Mouse (Mus musculus) heart, embryonic 12.5 days (tissue): ENCODE results near the gene Mavs. TPM values are rescaled to one million over a fixed set of nuclear protein-coding genes. Genes with fewer than 3 reads are reported as not detected.

Experiments
- ATAC-seq: fragments of 200-750 bp; cut with Nextera tagmentation; 2 replicates; pipeline ENCODE4 v1.8.0; 2017; ENCODE audit warnings: moderate TSS enrichment, moderate library complexity; ENCODE audit not compliant: insufficient number of reproducible peaks, low FRiP score
- H3K27ac ChIP-seq: fragments of 300-500 bp; sonication (generic); 2 replicates; pipeline ENCODE4 v1.5.1; 2016; ENCODE audit warnings: mild to moderate bottlenecking, moderate library complexity; ENCODE audit not compliant: poor library complexity, severe bottlenecking
- H3K27me3 ChIP-seq: fragments of 300-500 bp; sonication (generic); replicated peaks from 2 replicates; pipeline ENCODE4 v1.6.1; 2016; ENCODE audit warnings: mild to moderate bottlenecking, moderate library complexity
- H3K36me3 ChIP-seq: fragments of 300-500 bp; sonication (generic); 2 replicates; pipeline ENCODE4 v1.6.1; 2016; ENCODE audit warnings: mild to moderate bottlenecking, moderate library complexity
- H3K4me1 ChIP-seq: fragments of 300-500 bp; sonication (generic); replicated peaks from 2 replicates; pipeline ENCODE4 v1.6.1; 2016; ENCODE audit warnings: mild to moderate bottlenecking
- H3K4me2 ChIP-seq: fragments of 300-500 bp; sonication (generic); 2 replicates; pipeline ENCODE4 v1.6.1; 2016; ENCODE audit warnings: mild to moderate bottlenecking, moderate library complexity
- H3K4me3 ChIP-seq: fragments of 300-500 bp; sonication (generic); 2 replicates; pipeline ENCODE4 v1.5.1; 2016; ENCODE audit warnings: mild to moderate bottlenecking
- H3K9ac ChIP-seq: fragments of 300-500 bp; sonication (generic); 2 replicates; pipeline ENCODE4 v1.6.1; 2016; ENCODE audit warnings: mild to moderate bottlenecking, moderate library complexity
- H3K9me3 ChIP-seq: fragments of 300-500 bp; sonication (generic); replicated peaks from 2 replicates; pipeline ENCODE4 v1.6.1; 2016; ENCODE audit warnings: mild to moderate bottlenecking, moderate library complexity
- WGBS: fragments of 180-500 bp; shearing (Covaris S2); methylation state at CpG from one replicate; pipeline ENCODE4 v1.1.7; 2016; 5-methylcytosine and 5-hydroxymethylcytosine counted together
- microRNA-seq: library from miRNA; unstranded; fragments of <30 nt; microRNA quantifications from one replicate; pipeline ENCODE4, GENCODE M21; 2017
- polyA plus RNA-seq: library from polyadenylated mRNA; unstranded; fragments of >200 nt; fragmentation: Nextera tagmentation; extraction: Ambion mirVana; gene quantifications from 2 replicates; pipeline ENCODE4 v1.2.1, GENCODE M21; 2016

Mavs gene
- polyA plus RNA-seq, 1 experiment from 2014 or later: 20.6 TPM

- 80% methylated on average over 6 of the region's 6 CpGs for WGBS
- peaks cover 34% of the 10 kb centered on the region for H3K4me1 ChIP-seq
- H3K9ac ChIP-seq: no peak overlapping the region
Measured at GRCm38 (mm10) chr2:131264027-131264426, 30.2 kb downstream of the Mavs start.

GRCm38 (mm10) chr2:131265056-131265455 is 31.2 kb downstream of the Mavs start:
- Histone ChIP-seq H3K27ac (no peak overlapping the region), H3K36me3 (0 out of 2 replicates have a peak, but pooled peaks cover under 1% of the 10 kb centered on the region), H3K27me3 (no peaks in the 10 kb centered on the region), H3K9me3 (no peaks in the 10 kb centered on the region), H3K9ac (no peak overlapping the region), H3K4me1 (peaks cover 32% of the 10 kb centered on the region), H3K4me3 (no peak overlapping the region), H3K4me2 (no peak overlapping the region; the same call in 1 of the 2 replicates)
- WGBS: 79% methylated on average over 2 of the region's 2 CpGs
- no peak for ATAC-seq

More at GRCm38 (mm10) chr2:131264027-131264426, 30.2 kb downstream of the Mavs start:
- Histone ChIP-seq H3K36me3 (no peaks in the 10 kb centered on the region), H3K27ac (no peak overlapping the region), H3K4me3 (no peak overlapping the region; the same call in 1 of the 2 replicates), H3K9me3 (no peaks in the 10 kb centered on the region), H3K27me3 (no peaks in the 10 kb centered on the region), H3K4me2 (peak overlapping the region; percentile 77)
- ATAC-seq: no peak

DNA sequence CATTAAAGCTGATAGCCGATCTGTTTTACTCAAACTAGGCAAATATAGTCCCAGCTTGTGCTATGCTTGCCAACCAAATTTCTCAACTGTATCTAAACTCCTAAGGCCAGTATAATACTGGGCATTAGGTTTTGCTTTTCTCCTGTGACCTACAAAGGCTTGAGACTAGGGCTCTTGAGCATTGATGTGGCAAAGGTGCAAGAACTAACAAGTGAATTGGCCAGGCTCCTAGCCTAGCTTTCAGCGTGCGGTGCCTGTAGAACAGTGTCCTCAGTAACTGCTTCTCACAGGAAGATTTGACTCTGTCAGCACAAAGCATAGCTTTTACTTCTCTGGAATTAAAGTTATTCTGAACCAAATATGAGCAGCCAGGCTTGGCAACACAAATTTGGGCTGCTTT is 41.6 kb downstream of the Mavs start:
- WGBS: 95% methylated on average over 3 of the region's 3 CpGs
- Histone ChIP-seq H3K9ac (no peak overlapping the region), H3K27me3 (no peaks in the 10 kb centered on the region), H3K4me1 (no peaks in the 10 kb centered on the region), H3K9me3 (no peaks in the 10 kb centered on the region), H3K4me2 (no peak overlapping the region), H3K36me3 (peaks cover 55% of the 10 kb centered on the region), H3K4me3 (no peak overlapping the region), H3K27ac (no peak overlapping the region)
- no peak for ATAC-seq

- no peaks in the 10 kb centered on the region for H3K9me3 ChIP-seq
- 92% methylated on average over 5 of the region's 5 CpGs for WGBS
- no peak overlapping the region for H3K9ac ChIP-seq
- no peaks in the 10 kb centered on the region for H3K27me3 ChIP-seq
- ATAC-seq: no peak
- H3K27ac ChIP-seq: no peak overlapping the region
- H3K4me3 ChIP-seq: no peak overlapping the region
- H3K4me1 ChIP-seq: no peaks in the 10 kb centered on the region
- no peak overlapping the region for H3K4me2 ChIP-seq
- H3K36me3 ChIP-seq: peaks cover 66% of the 10 kb centered on the region
Measured at GRCm38 (mm10) chr2:131276722-131277121, 42.9 kb downstream of the Mavs start.

GRCm38 (mm10) chr2:131281596-131281995 is 47.7 kb downstream of the Mavs start:
- H3K27me3 ChIP-seq: no peaks in the 10 kb centered on the region
- ATAC-seq: no peak
- WGBS: 88% methylated on average over 1 of the region's 1 CpGs
- H3K4me1 ChIP-seq: no peaks in the 10 kb centered on the region
- H3K9ac ChIP-seq: no peak overlapping the region
- no peak overlapping the region for H3K27ac ChIP-seq
- H3K9me3 ChIP-seq: no peaks in the 10 kb centered on the region
- H3K4me3 ChIP-seq: no peak overlapping the region
- H3K36me3 ChIP-seq: peaks cover 65% of the 10 kb centered on the region
- H3K4me2 ChIP-seq: no peak overlapping the region

DNA sequence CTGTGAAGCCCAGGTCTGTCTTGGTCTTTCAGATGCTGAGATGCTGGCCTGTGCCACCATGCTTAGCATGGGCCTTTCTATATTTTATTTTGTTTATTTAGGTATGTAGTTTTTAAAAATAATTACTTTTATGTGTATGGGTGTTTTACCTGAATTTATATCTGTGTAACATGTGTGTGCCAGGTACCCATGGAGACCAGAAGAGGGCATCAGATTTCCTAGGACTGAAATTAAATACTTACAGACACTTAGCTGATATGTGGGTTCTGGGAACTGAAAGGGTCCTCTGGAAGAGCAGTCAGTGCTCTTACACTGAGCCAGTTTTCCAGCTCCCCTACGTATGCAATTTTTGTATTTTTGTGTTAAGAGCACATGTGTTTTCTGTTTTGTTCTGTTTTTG is 52.4 kb downstream of the Mavs start:
- Histone ChIP-seq H3K9ac (no peak overlapping the region), H3K36me3 (peaks cover 57% of the 10 kb centered on the region), H3K27me3 (no peaks in the 10 kb centered on the region), H3K4me2 (no peak overlapping the region), H3K9me3 (no peaks in the 10 kb centered on the region), H3K4me1 (no peaks in the 10 kb centered on the region), H3K27ac (no peak overlapping the region), H3K4me3 (no peak overlapping the region)
- 93% methylated on average over 1 of the region's 1 CpGs for WGBS
- ATAC-seq: no peak

- no peaks in the 10 kb centered on the region for H3K9me3 ChIP-seq
- H3K4me2 ChIP-seq: no peak overlapping the region
- H3K4me3 ChIP-seq: no peak overlapping the region
- no peak overlapping the region for H3K27ac ChIP-seq
- H3K4me1 ChIP-seq: no peaks in the 10 kb centered on the region
- ATAC-seq: no peak
- no peaks in the 10 kb centered on the region for H3K27me3 ChIP-seq
- H3K9ac ChIP-seq: no peak overlapping the region
- peaks cover 68% of the 10 kb centered on the region for H3K36me3 ChIP-seq
Measured at GRCm38 (mm10) chr2:131290669-131291068, 56.8 kb downstream of the Mavs start.

GRCm38 (mm10) chr2:131296746-131297261 is 62.9 kb downstream of the Mavs start:
- Histone ChIP-seq H3K36me3 (peaks cover 63% of the 10 kb centered on the region), H3K4me2 (no peak overlapping the region), H3K27ac (no peak overlapping the region), H3K9me3 (no peaks in the 10 kb centered on the region), H3K4me3 (no peak overlapping the region), H3K9ac (no peak overlapping the region), H3K4me1 (no peaks in the 10 kb centered on the region), H3K27me3 (0 out of 2 replicates have a peak, but pooled peaks cover 2% of the 10 kb centered on the region)
- no peak for ATAC-seq
- WGBS: 91% methylated on average over 2 of the region's 2 CpGs

Small RNAs within 50 kb of the gene (microRNA-seq; reads per million reads assigned to microRNA genes)
- 72.4 reads per million, percentile 49 among the genes with 10 or more reads in this experiment for gene Mir103-2

Other genes starting within 250 kb of the Mavs start
- 3.3 and 3.8 TPM in 2 replicates for gene Gfra4, start 191.0 kb upstream of the Mavs start, polyA plus RNA-seq
- gene Adam33, start 170.2 kb upstream of the Mavs start, polyA plus RNA-seq: 9.8 and 12.0 TPM in 2 replicates
- 0.08 and 0.14 TPM in 2 replicates for gene Siglec1, start 147.3 kb upstream of the Mavs start, polyA plus RNA-seq
- gene Hspa12b, start 106.8 kb upstream of the Mavs start, polyA plus RNA-seq: 8.7 and 8.9 TPM in 2 replicates
- not detected in 2 replicates for gene Gm11037, start 100.6 kb upstream of the Mavs start, polyA plus RNA-seq
- 69.2 and 69.6 TPM in 2 replicates for gene 1700037H04Rik, start 74.0 kb upstream of the Mavs start, polyA plus RNA-seq
- gene Cenpb, start 54.0 kb upstream of the Mavs start, polyA plus RNA-seq: 6.9 and 7.2 TPM in 2 replicates
- 38.7 and 39.1 TPM in 2 replicates for gene Cdc25b, start 47.1 kb upstream of the Mavs start, polyA plus RNA-seq
- gene Spef1, start 46.8 kb upstream of the Mavs start, polyA plus RNA-seq: 1.2 and 1.3 TPM in 2 replicates
- 30.1 and 32.0 TPM in 2 replicates for gene Ap5s1, start 27.0 kb upstream of the Mavs start, polyA plus RNA-seq
- 37.1 and 37.6 TPM in 2 replicates for gene Pank2, start 28.4 kb downstream of the Mavs start, polyA plus RNA-seq
- 2.6 and 2.8 TPM in 2 replicates for gene Rnf24, start 118.8 kb downstream of the Mavs start, polyA plus RNA-seq